Comparison of ENCODE assay signal across 23 mouse cellular contexts in the genomic region with DNA sequence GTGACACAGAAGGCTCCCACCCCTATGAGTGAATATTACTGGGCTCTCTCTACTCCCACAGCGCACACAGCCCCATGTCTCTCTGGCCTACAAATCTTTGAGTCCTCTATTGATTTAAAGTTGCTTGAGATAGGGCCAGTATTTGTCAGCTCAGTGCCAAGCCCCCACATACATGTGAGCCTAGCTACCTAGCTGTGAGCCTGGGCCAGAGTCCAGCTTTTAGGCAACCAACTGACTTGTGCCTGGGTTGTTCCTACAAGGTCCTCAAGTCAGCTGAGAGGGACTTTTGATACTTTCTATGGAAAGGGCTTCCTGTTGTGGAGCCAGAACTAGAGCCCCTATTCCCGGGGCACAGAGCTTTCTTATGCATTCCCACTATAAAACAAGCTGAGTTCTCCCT. TPM values are rescaled to one million over a fixed set of nuclear protein-coding genes. Genes with fewer than 3 reads are reported as not detected.
"Had no signal": no experiment of that assay in that cellular context is flagged by ENCODE, and none has a peak within 500 bp of the region (broad histone marks: within the 10 kb centered on the region; RNA-seq: fewer than 3 reads in every experiment).

No protein-coding gene starts in this region.

- H3K9ac ChIP-seq: intestine, embryonic 15.5 days; kidney, embryonic 15.5 days; liver, embryonic 14.5 days; lung, embryonic 15.5 days had no signal

- H3K9me3 ChIP-seq: intestine, embryonic 15.5 days; kidney, embryonic 15.5 days; lung, embryonic 15.5 days had no signal

- H3K4me2 ChIP-seq: intestine, embryonic 15.5 days; kidney, embryonic 15.5 days; lung, embryonic 15.5 days; midbrain, embryonic 11.5 days had no signal

- H3K27me3 ChIP-seq: intestine, embryonic 15.5 days; kidney, embryonic 15.5 days; lung, embryonic 15.5 days had no signal

- H3K4me3 ChIP-seq: intestine, embryonic 15.5 days; kidney, embryonic 15.5 days; left cerebral cortex, adult 2 months; lung, embryonic 15.5 days had no signal

- H3K36me3 ChIP-seq: intestine, embryonic 15.5 days; kidney, embryonic 15.5 days; lung, embryonic 15.5 days had no signal

- ATAC-seq: intestine, embryonic 15.5 days had no signal

- DNase-seq: kidney, adult 11 months; kidney, adult 8-10 months; kidney, postnatal 10 days; kidney, postnatal 36 days; layer of hippocampus, postnatal 36 days; midbrain, embryonic 14.5 days; thymus, adult 2 months; thymus, postnatal 14 days; thymus, postnatal 4 days had no signal

- H3K27ac ChIP-seq: intestine, embryonic 15.5 days; kidney, embryonic 15.5 days; left cerebral cortex, adult 2 months; liver, embryonic 14.5 days; stomach, postnatal 0 days had no signal

RNA-seq across cellular contexts. Expression of a gene that starts 20.0 kb away (rescaled TPM):
- total RNA-seq: layer of hippocampus, adult 8-10 months; layer of hippocampus, postnatal 10 days; layer of hippocampus, postnatal 36 days; left cerebral cortex, adult 2 months; left cerebral cortex, postnatal 10 days; left cerebral cortex, postnatal 36 days; megakaryocyte progenitor cell, adult 5-6 weeks; megakaryocyte-erythroid progenitor cell, adult 5-6 weeks; midbrain, postnatal 0 days had no signal
- polyA plus RNA-seq: midbrain, embryonic 11.5 days; thymus, adult 2 months had no signal
